Mouse (Mus musculus): ENCODE data around the gene Gm49318.

GRCm38 (mm10) chr9:22065642-22066041 is 5.4 kb downstream of the Gm49318 start:
- TF ChIP-seq CTCF (IDR thresholded peaks at IDR 0.05; ENCODE audit: control insufficient read depth, insufficient read depth, insufficient replicate concordance, low read depth, low read length) (no peak), POLR2A (IDR thresholded peaks at IDR 0.05; ENCODE audit: control insufficient read depth, low read depth, low read length) (no peak)
